Mouse (Mus musculus) limb, embryonic 14.5 days (tissue): ENCODE measurements around the gene Phf13. TPM values are rescaled to one million over a fixed set of nuclear protein-coding genes. Genes with fewer than 3 reads are reported as not detected.

Experiments used
- ATAC-seq: fragments of 200-750 bp; cut with Nextera tagmentation; 2 replicates; pipeline ENCODE4 v1.8.0; 2017; ENCODE audit warnings: low read depth, moderate number of reproducible peaks, moderate TSS enrichment; ENCODE audit not compliant: low FRiP score
- DNase-seq: peaks from one replicate; pipeline ENCODE4 v3.0.0-alpha.2; 2015; ENCODE audit warnings: low spot score
- H3K27ac ChIP-seq: fragments of 300-500 bp; sonication (generic); replicated peaks from 2 replicates; pipeline ENCODE4 v1.5.1; 2014; ENCODE audit warnings: low read depth, mild to moderate bottlenecking, low read length, moderate library complexity, mixed read lengths
- H3K27me3 ChIP-seq: fragments of 300-500 bp; sonication (generic); 2 replicates; pipeline ENCODE4 v1.6.1; 2014; ENCODE audit warnings: low read length, mixed read lengths; ENCODE audit not compliant: control insufficient read depth, insufficient read depth
- H3K36me3 ChIP-seq: fragments of 300-500 bp; sonication (generic); 2 replicates; pipeline ENCODE4 v1.6.1; 2014; ENCODE audit warnings: mild to moderate bottlenecking, low read length, moderate library complexity, mixed read lengths; ENCODE audit not compliant: control insufficient read depth, insufficient read depth
- H3K4me1 ChIP-seq: fragments of 300-500 bp; sonication (generic); 2 replicates; pipeline ENCODE4 v1.6.1; 2014; ENCODE audit warnings: antibody characterized with exemption, low read length, mixed read lengths; ENCODE audit not compliant: control insufficient read depth, insufficient read depth
- H3K4me2 ChIP-seq: fragments of 300-500 bp; sonication (generic); replicated peaks from 2 replicates; pipeline ENCODE4 v1.6.1; 2014; ENCODE audit warnings: low read depth, mild to moderate bottlenecking, low read length, moderate library complexity; ENCODE audit not compliant: severe bottlenecking
- H3K4me3 ChIP-seq: fragments of 300-500 bp; sonication (generic); replicated peaks from 2 replicates; pipeline ENCODE4 v1.5.1; 2014; ENCODE audit warnings: low read length
- H3K9ac ChIP-seq: fragments of 300-500 bp; sonication (generic); 2 replicates; pipeline ENCODE4 v1.6.1; 2014; ENCODE audit warnings: mild to moderate bottlenecking, low read depth, low read length, moderate library complexity; ENCODE audit not compliant: severe bottlenecking
- H3K9me3 ChIP-seq: fragments of 300-500 bp; sonication (generic); 2 replicates; pipeline ENCODE4 v1.6.1; 2016; ENCODE audit warnings: low read length; ENCODE audit not compliant: control insufficient read depth
- POLR2A ChIP-seq: fragments of 200-500 bp; IDR thresholded peaks from 2 replicates; pipeline ENCODE4 v1.8.0; 2012; ENCODE audit warnings: inconsistent platforms, mild to moderate bottlenecking, moderate library complexity, borderline replicate concordance; ENCODE audit not compliant: insufficient read depth, insufficient read length; ENCODE audit errors: extremely low read depth
- WGBS: fragments of 180-500 bp; shearing (Covaris S2); extraction: QIAGEN DNeasy Blood & Tissue Kit; methylation state at CpG from one replicate; pipeline ENCODE4 v1.1.7; 2014; 5-methylcytosine and 5-hydroxymethylcytosine counted together
- polyA plus RNA-seq, 2 experiments: library from polyadenylated mRNA; depleted of rRNA in 1 of 2; stranded (reverse) in 1 of 2; unstranded in 1 of 2; fragments of >200 nt; fragmentation: Nextera tagmentation in 1 of 2; extraction: Ambion mirVana in 1 of 2; gene quantifications; 2 replicates each; pipeline versions ENCODE4 v1.2.1 to v1.2.3; 2012 to 2014

Gene Phf13
- polyA plus RNA-seq, 2 experiments, result 33.7 to 35.1 TPM

- TF ChIP-seq POLR2A, result no peak
- 91% methylated on average over 26 of the region's 26 CpGs for WGBS
- H3K27me3 ChIP-seq, result no peaks in the 10 kb centered on the region
- no peak for DNase-seq
- no peaks in the 10 kb centered on the region for H3K9me3 ChIP-seq
- no peak for ATAC-seq
- H3K9ac ChIP-seq, result no peak overlapping the region
- H3K36me3 ChIP-seq, result peaks cover 41% of the 10 kb centered on the region
- no peak overlapping the region for H3K27ac ChIP-seq
- no peaks in the 10 kb centered on the region for H3K4me1 ChIP-seq
- H3K4me2 ChIP-seq, result no peak overlapping the region
- no peak overlapping the region for H3K4me3 ChIP-seq
These were observed 27.7 kb downstream of the Phf13 start for GRCm38 (mm10) chr4:151968204-151968921.

GRCm38 (mm10) chr4:151962817-151963216, 33.2 kb downstream of the Phf13 start:
- no peak overlapping the region for H3K27ac ChIP-seq
- DNase-seq, result no peak
- H3K36me3 ChIP-seq, result peaks cover 49% of the 10 kb centered on the region
- H3K27me3 ChIP-seq, result no peaks in the 10 kb centered on the region
- no peak overlapping the region for H3K4me2 ChIP-seq
- no peak for TF ChIP-seq POLR2A
- ATAC-seq, result no peak
- no peak overlapping the region for H3K4me3 ChIP-seq
- no peaks in the 10 kb centered on the region for H3K9me3 ChIP-seq
- no peaks in the 10 kb centered on the region for H3K4me1 ChIP-seq
- WGBS, result 92% methylated on average over 3 of the region's 3 CpGs
- no peak overlapping the region for H3K9ac ChIP-seq

DNA sequence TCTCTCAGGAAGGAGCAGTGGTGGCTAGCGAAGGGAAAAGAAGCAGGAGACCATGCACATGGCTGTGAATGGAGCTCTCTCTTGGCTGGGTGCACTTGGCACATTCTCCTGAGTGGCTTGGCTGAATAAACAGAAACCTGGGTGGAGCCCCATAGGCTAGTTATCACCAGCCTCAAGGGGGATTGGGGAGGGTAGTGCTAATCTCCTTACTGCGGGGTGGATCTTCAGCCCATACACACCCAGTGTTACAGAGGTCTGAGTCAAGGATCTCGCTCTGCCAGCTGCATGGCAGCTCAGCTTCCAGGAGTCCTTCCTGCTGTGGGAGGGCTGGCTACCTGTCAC, 35.6 kb downstream of the Phf13 start:
- Histone ChIP-seq H3K27ac (no peak overlapping the region), H3K9ac (no peak overlapping the region), H3K4me1 (no peaks in the 10 kb centered on the region), H3K9me3 (no peaks in the 10 kb centered on the region), H3K36me3 (peaks cover 66% of the 10 kb centered on the region), H3K4me3 (no peak overlapping the region), H3K4me2 (no peak overlapping the region), H3K27me3 (no peaks in the 10 kb centered on the region)
- DNase-seq (no peak), ATAC-seq (no peak)
- 73% methylated on average over 3 of the region's 3 CpGs for WGBS
- no peak for TF ChIP-seq POLR2A

- Histone ChIP-seq H3K36me3 (peaks cover 67% of the 10 kb centered on the region), H3K9me3 (no peaks in the 10 kb centered on the region), H3K4me2 (no peak overlapping the region)
These were observed 36.1 kb downstream of the Phf13 start for GRCm38 (mm10) chr4:151959849-151960512.

DNA sequence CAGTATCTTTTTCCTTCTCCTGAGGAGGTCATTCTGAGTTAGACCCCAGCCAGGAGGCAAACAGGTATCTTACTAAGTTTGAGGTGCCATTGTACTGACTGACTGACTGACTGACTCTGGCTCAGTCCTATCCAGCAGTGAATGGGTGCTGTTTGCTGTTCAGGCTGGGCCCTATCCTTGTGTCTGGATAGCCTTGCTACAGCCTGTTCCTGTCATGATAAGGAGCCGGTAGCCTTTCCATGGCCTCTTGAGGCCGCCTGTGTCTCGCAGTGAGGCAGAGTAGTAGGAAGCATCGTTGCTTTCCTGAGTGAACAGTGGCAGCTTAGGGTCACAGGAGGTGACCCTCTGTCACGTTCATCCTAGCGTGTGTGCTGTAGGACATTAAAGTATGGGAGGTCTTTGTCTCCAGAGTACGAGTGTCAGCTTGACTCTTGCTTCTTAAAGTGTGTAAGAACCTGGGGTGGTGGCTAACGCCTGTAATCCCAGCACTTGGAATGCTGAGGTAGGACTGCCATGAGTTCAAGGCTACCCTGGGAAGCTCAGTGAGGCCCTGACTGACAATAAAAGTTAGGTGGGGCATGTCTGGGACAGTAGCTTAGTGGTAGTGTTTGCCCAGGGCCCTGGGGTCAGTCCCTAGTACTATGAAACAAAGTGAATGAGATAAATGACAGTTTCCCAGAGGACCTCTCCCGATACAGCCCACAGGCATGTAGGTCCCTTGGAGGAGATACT, 38.3 kb downstream of the Phf13 start:
- no peak overlapping the region for H3K27ac ChIP-seq

More at GRCm38 (mm10) chr4:151959849-151960512, 36.1 kb downstream of the Phf13 start:
- H3K9ac ChIP-seq, result no peak overlapping the region
- no peak for DNase-seq
- no peaks in the 10 kb centered on the region for H3K27me3 ChIP-seq
- no peak overlapping the region for H3K4me3 ChIP-seq
- H3K4me1 ChIP-seq, result no peaks in the 10 kb centered on the region
- no peak for TF ChIP-seq POLR2A
- ATAC-seq, result no peak
- 92% methylated on average over 11 of the region's 11 CpGs for WGBS
- no peak overlapping the region for H3K27ac ChIP-seq

More for the DNA sequence above, 38.3 kb downstream of the Phf13 start:
- ATAC-seq (no peak), DNase-seq (no peak)
- WGBS, result 91% methylated on average over 9 of the region's 9 CpGs
- H3K9me3 ChIP-seq, result no peaks in the 10 kb centered on the region
- no peak overlapping the region for H3K9ac ChIP-seq
- H3K4me2 ChIP-seq, result no peak overlapping the region
- no peak overlapping the region for H3K4me3 ChIP-seq
- TF ChIP-seq POLR2A, result no peak
- H3K4me1 ChIP-seq, result no peaks in the 10 kb centered on the region
- H3K36me3 ChIP-seq, result peaks cover 75% of the 10 kb centered on the region
- H3K27me3 ChIP-seq, result no peaks in the 10 kb centered on the region
